Mouse (Mus musculus): ENCODE results near the gene Spred2.

DNA sequence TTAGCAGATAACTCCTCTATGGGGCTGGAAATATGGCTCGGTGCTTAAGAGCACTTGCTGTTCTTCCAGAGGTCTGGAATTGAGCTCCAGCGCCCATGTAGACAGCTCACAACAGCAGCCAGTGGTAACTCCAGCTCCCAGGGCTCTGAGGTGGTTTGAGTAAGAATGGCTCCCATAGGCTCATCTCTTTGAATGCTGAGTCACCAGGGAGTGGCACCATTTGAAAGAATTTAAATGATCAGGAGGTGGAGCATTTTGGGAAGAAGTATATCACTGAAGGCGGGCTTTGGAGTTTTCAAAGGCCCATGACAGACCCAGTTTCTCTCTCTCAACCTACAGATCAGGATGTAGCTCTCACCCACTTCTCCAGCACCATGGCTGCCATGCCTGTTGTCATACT lies 13.0 kb upstream of the Spred2 start:
- no peak for TF ChIP-seq CTCF (IDR thresholded peaks at IDR 0.05; ENCODE audit: low read depth)
- no peak for TF ChIP-seq EP300 (IDR thresholded peaks at IDR 0.05; ENCODE audit: low read depth)
